Mouse (Mus musculus): ENCODE measurements around the gene Ptprr. TPM values are rescaled to one million over a fixed set of nuclear protein-coding genes. Genes with fewer than 3 reads are reported as not detected.

Gene Ptprr
- polyA plus RNA-seq, 1 experiment from 2014 or later: 25.6 TPM

DNA sequence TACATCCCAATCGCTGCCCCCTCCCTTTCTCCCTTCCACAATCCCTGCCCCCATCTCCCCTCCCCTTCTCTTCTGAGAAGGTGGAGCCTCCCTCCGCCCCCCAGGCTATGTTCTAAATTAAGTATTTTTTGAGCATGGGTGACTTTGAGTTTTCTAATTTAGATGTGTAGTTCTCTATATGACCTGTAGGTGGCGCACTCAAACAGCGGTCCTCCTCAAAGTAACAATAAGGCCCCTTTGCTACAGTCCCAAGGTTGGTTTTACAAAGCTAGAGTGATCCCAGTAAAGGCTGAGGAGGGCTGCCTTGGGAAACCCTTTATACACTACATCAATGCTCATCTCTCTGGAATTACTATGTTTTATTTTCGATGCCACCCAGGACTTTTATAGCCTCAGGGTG, 181.0 kb downstream of the Ptprr start:
- Histone ChIP-seq H3K9ac (ENCODE audit: low read depth, low read length) (no peak overlapping the region), H3K4me2 (ENCODE audit: low read length) (no peak overlapping the region), H3K4me3 (ENCODE audit: low read length) (no peak overlapping the region), H3K4me1 (ENCODE audit: control insufficient read depth, insufficient read depth, low read depth, low read length) (no peaks in the 10 kb centered on the region), H3K9me3 (ENCODE audit: control insufficient read depth, low read length) (no peaks in the 10 kb centered on the region), H3K27me3 (replicated peaks; ENCODE audit: control insufficient read depth, insufficient read depth, low read length) (no peaks in the 10 kb centered on the region), H3K36me3 (ENCODE audit: control insufficient read depth, insufficient read depth, low read length) (no peaks in the 10 kb centered on the region), H3K27ac (ENCODE audit: low read depth, low read length) (no peak overlapping the region)
- WGBS: 23% methylated on average over 5 of the region's 5 CpGs
- ATAC-seq: no peak

DNA sequence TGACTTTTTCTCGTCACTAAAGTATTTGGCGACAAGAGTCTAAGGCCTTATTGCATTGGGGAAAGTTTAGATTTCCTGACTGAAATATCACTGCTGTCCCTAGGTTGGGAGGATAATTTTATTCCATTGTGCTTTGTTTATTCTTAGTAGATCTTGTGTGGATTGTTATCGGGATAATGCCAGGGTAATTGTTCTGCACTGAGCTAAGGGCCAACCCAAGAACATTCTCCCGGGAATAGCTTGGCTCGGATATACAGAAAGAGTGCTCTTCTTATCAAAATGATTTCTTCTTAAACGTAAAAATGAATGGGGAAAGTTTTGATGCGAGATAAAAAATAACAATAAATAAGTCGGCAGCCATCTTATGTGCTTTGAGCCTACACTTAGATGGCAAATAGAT, 183.5 kb downstream of the Ptprr start:
- H3K9ac ChIP-seq (ENCODE audit: low read depth, low read length): no peak overlapping the region
- ATAC-seq: no peak
- no peaks in the 10 kb centered on the region for H3K4me1 ChIP-seq (ENCODE audit: control insufficient read depth, insufficient read depth, low read depth, low read length)
- H3K4me3 ChIP-seq (ENCODE audit: low read length): no peak overlapping the region
- no peaks in the 10 kb centered on the region for H3K27me3 ChIP-seq (replicated peaks; ENCODE audit: control insufficient read depth, insufficient read depth, low read length)
- no peaks in the 10 kb centered on the region for H3K9me3 ChIP-seq (ENCODE audit: control insufficient read depth, low read length)
- no peak overlapping the region for H3K4me2 ChIP-seq (ENCODE audit: low read length)
- H3K27ac ChIP-seq (ENCODE audit: low read depth, low read length): no peak overlapping the region
- 87% methylated on average over 8 of the region's 8 CpGs for WGBS
- no peaks in the 10 kb centered on the region for H3K36me3 ChIP-seq (ENCODE audit: control insufficient read depth, insufficient read depth, low read length)

DNA sequence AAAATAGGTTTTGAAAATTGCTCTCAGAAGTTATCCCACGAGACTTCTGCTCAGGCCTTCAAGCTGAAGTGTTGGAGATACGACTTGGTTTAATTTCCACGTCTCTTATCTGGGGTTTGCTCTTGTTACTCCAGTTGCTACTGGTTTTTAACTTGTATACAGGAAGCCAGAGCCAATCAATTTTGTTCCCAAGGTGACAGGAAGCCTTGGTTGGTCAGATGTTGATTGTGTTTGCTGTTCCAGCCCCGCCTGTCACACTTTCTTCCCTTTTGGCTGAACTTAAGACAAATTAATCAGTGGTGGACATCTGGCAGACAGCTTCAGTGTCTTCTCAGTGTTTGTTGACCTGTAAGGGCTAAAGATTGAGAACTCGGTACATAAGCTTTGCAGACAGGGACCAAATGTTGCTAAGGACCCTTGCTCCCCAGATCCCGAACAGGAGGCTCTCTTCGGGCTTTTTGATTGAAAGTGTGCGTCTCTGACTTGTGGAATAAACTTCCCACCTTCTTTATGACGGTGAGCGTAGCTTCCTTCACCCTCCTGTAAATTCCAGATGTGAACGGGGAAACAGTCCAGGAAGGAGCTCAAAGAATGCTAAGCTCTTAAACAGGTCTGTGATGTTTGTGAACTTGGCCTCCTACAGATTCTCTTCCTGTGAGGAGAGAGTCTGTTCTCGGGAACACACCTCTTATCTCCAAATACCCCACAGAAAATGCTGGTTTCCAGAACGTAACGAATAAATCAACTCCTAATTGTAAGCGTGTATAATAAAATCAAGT, 187.8 kb downstream of the Ptprr start:
- H3K4me3 ChIP-seq (ENCODE audit: low read length): no peak overlapping the region
- no peaks in the 10 kb centered on the region for H3K27me3 ChIP-seq (replicated peaks; ENCODE audit: control insufficient read depth, insufficient read depth, low read length)
- no peaks in the 10 kb centered on the region for H3K9me3 ChIP-seq (ENCODE audit: control insufficient read depth, low read length)
- 67% methylated on average over 15 of the region's 15 CpGs for WGBS
- H3K9ac ChIP-seq (ENCODE audit: low read depth, low read length): no peak overlapping the region
- no peak overlapping the region for H3K4me2 ChIP-seq (ENCODE audit: low read length)
- H3K27ac ChIP-seq (ENCODE audit: low read depth, low read length): no peak overlapping the region
- peaks cover 5% of the 10 kb centered on the region for H3K4me1 ChIP-seq (ENCODE audit: control insufficient read depth, insufficient read depth, low read depth, low read length)
- ATAC-seq: no peak
- no peaks in the 10 kb centered on the region for H3K36me3 ChIP-seq (ENCODE audit: control insufficient read depth, insufficient read depth, low read length)

DNA sequence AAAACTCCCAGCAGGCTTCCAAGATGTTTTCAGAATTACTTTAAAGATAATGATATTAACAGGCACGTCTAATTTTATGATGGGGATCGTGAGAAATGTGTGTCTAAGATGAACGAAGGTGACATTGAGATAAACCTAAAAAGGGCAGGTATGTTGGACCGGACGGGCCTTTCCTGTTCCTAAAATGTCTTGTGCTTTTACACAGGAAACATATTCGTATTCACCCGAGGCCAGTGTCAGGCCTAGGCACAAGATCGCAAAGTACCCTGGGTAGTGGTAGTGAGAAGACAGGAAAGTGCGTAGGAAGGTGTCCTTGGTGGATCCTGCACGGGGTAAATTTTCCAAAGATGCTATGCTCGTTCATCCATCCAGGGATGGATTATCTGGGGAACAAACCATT, 188.4 kb downstream of the Ptprr start:
- no peak overlapping the region for H3K4me3 ChIP-seq (ENCODE audit: low read length)
- no peak overlapping the region for H3K9ac ChIP-seq (ENCODE audit: low read depth, low read length)
- no peak for ATAC-seq
- H3K9me3 ChIP-seq (ENCODE audit: control insufficient read depth, low read length): no peaks in the 10 kb centered on the region
- no peak overlapping the region for H3K4me2 ChIP-seq (ENCODE audit: low read length)
- peaks cover 5% of the 10 kb centered on the region for H3K4me1 ChIP-seq (ENCODE audit: control insufficient read depth, insufficient read depth, low read depth, low read length)
- no peak overlapping the region for H3K27ac ChIP-seq (ENCODE audit: low read depth, low read length)
- no peaks in the 10 kb centered on the region for H3K36me3 ChIP-seq (ENCODE audit: control insufficient read depth, insufficient read depth, low read length)
- no peaks in the 10 kb centered on the region for H3K27me3 ChIP-seq (replicated peaks; ENCODE audit: control insufficient read depth, insufficient read depth, low read length)
- 87% methylated on average over 11 of the region's 11 CpGs for WGBS

DNA sequence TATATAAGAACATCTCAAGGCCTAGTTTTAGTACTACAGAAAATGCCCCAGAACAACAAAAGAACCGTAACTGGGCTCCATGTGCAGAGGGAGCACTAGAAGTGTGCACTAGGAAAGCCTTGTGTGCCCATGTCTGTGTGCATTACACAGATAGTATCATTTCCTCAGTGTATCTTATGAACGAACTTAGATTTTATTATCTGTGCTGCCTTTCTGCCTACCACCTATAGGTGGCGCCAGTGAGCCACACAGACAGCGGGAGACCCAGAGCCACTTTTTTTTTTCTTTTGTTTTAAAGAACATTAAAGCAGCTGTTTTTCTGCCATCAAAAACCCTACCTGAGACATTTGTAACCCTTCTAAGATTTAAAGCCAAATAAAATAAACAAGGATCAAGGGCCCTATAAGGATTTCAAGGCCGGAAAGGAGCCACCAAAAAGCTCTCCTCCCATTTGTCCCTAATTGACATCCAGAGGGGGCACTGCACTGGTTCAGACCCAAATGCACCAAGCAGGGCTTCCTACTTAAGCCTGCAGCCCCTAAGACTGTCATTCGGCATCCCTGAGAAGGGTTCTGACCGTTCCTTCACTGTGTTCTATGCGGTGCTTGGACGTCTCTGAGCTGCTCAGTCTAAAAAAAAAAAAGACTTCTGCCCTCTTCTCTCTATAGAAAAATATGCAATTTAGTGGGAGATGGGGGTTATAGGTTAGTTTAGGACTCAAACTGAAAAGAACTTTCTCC, 190.1 kb downstream of the Ptprr start:
- H3K9ac ChIP-seq (ENCODE audit: low read depth, low read length): peak overlapping the region; percentile 52
- WGBS: 19% methylated on average over 9 of the region's 9 CpGs
- peak overlapping the region; percentile 37 for H3K4me2 ChIP-seq (ENCODE audit: low read length)
- peak; percentile 30; the same call in 1 of the 2 replicates for ATAC-seq
- peaks cover 5% of the 10 kb centered on the region for H3K4me1 ChIP-seq (ENCODE audit: control insufficient read depth, insufficient read depth, low read depth, low read length)
- H3K27me3 ChIP-seq (replicated peaks; ENCODE audit: control insufficient read depth, insufficient read depth, low read length): no peaks in the 10 kb centered on the region
- no peak overlapping the region for H3K27ac ChIP-seq (ENCODE audit: low read depth, low read length)
- H3K4me3 ChIP-seq (ENCODE audit: low read length): no peak overlapping the region
- no peaks in the 10 kb centered on the region for H3K9me3 ChIP-seq (ENCODE audit: control insufficient read depth, low read length)
- no peaks in the 10 kb centered on the region for H3K36me3 ChIP-seq (ENCODE audit: control insufficient read depth, insufficient read depth, low read length)

DNA sequence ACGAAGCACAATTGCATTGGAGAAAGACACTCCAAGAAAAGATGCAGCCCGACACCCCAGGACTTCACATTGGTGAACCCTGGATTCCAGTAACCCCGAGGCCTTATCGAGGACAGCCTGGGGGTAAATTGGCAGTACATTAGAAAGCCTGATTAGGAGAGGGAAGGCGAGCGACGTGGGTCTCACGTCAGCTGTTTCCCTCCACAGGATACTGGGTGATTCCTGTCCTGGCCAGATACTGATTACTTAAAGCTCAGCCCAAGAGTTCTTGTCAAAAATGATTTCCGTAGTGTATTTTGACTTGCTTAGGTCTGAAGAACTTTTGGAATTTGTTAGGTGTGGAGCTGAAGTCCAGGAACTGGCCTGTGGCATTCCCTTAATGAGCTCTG, 190.7 kb downstream of the Ptprr start:
- H3K27ac ChIP-seq (ENCODE audit: low read depth, low read length): no peak overlapping the region
- ATAC-seq: no peak
- peaks cover 5% of the 10 kb centered on the region for H3K4me1 ChIP-seq (ENCODE audit: control insufficient read depth, insufficient read depth, low read depth, low read length)
- H3K9me3 ChIP-seq (ENCODE audit: control insufficient read depth, low read length): no peaks in the 10 kb centered on the region
- no peak overlapping the region for H3K4me3 ChIP-seq (ENCODE audit: low read length)
- no peak overlapping the region for H3K9ac ChIP-seq (ENCODE audit: low read depth, low read length)
- H3K36me3 ChIP-seq (ENCODE audit: control insufficient read depth, insufficient read depth, low read length): no peaks in the 10 kb centered on the region
- no peaks in the 10 kb centered on the region for H3K27me3 ChIP-seq (replicated peaks; ENCODE audit: control insufficient read depth, insufficient read depth, low read length)
- H3K4me2 ChIP-seq (ENCODE audit: low read length): no peak overlapping the region
- WGBS: 66% methylated on average over 9 of the region's 9 CpGs

DNA sequence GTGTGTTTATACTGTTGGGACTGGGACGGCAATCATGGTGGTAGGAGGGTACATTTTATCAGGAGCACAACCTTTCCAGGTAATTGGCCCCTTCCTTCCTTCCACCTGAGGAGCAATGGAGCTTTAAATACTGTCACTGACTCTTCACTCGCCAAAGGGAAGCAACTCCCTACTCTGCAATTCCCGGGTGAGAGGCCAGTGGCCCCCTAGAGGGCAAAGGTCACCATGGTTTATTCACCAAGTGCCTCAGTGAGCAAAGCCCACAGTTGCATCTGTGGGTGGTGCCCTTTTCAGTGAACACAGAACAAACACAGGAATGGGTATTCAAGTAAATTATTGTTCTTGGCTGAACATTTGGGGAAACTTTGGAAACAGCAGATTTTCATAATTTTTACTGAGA, 194.1 kb downstream of the Ptprr start:
- Histone ChIP-seq H3K9ac (ENCODE audit: low read depth, low read length) (no peak overlapping the region), H3K36me3 (ENCODE audit: control insufficient read depth, insufficient read depth, low read length) (no peaks in the 10 kb centered on the region), H3K27ac (ENCODE audit: low read depth, low read length) (no peak overlapping the region), H3K9me3 (ENCODE audit: control insufficient read depth, low read length) (no peaks in the 10 kb centered on the region), H3K4me1 (ENCODE audit: control insufficient read depth, insufficient read depth, low read depth, low read length) (peaks cover 5% of the 10 kb centered on the region), H3K27me3 (replicated peaks; ENCODE audit: control insufficient read depth, insufficient read depth, low read length) (no peaks in the 10 kb centered on the region), H3K4me3 (ENCODE audit: low read length) (no peak overlapping the region), H3K4me2 (ENCODE audit: low read length) (no peak overlapping the region)
- ATAC-seq: no peak
- WGBS: 19% methylated on average over 3 of the region's 3 CpGs

DNA sequence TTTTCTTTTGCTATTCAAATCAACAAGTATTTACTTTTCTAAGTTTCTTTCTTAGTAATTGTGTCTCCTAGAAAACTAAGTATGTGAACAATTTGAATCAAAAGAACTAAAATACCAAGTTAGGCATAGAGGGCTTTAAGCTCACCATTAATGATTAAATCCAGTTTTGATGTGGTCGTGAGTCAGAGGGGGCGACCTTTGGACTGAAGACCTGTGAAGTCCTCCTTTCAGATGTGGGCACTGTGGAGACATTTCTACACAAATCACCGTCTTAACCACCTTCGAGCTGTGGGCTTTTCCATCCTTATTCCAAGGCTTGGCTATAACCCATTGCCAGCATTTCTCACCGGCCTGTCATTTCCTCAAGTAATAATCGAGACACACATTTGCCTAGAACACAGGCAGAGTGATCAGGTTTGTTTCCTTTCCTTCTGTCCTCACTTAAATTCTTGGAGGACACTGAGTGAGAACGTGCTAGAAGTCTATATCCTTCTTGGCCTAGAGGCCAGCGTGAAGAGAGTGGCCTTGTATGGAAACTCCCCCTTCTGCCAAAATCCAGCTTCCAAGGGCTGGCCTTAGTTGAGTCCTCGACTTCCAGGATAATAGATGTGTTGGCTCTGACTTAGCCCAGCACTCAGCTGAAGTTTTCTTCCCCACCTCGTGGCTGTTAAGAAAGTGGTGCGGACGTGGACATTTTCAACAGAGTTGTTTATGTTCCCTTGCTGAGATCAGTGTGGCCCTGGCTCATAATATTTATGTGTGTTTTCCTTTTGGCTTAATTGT, 202.5 kb downstream of the Ptprr start:
- H3K36me3 ChIP-seq (ENCODE audit: control insufficient read depth, insufficient read depth, low read length): no peaks in the 10 kb centered on the region
- no peaks in the 10 kb centered on the region for H3K4me1 ChIP-seq (ENCODE audit: control insufficient read depth, insufficient read depth, low read depth, low read length)
- 88% methylated on average over 12 of the region's 12 CpGs for WGBS
- no peak overlapping the region for H3K4me2 ChIP-seq (ENCODE audit: low read length)
- H3K27me3 ChIP-seq (replicated peaks; ENCODE audit: control insufficient read depth, insufficient read depth, low read length): no peaks in the 10 kb centered on the region
- no peaks in the 10 kb centered on the region for H3K9me3 ChIP-seq (ENCODE audit: control insufficient read depth, low read length)
- H3K9ac ChIP-seq (ENCODE audit: low read depth, low read length): no peak overlapping the region
- ATAC-seq: no peak
- H3K27ac ChIP-seq (ENCODE audit: low read depth, low read length): no peak overlapping the region
- H3K4me3 ChIP-seq (ENCODE audit: low read length): no peak overlapping the region

DNA sequence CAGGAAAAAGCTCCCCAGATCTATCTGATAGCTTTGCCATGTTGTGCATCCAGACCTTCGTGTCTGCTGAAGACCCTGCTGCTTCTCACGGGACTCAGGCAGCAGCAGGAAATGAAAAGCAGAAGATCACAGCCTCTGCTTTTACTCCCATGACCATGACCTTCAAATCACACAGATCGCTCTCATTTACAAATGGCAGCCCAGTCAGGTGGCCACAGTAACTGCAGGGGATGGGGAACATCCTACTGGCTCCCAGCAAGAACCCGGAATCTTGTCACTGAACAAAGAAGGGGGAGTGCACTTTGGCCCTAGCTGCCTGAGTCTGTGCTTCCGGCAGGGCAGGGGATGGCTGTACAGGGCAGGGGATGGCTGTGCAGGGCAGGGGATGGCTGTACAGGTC, 217.3 kb downstream of the Ptprr start:
- no peaks in the 10 kb centered on the region for H3K4me1 ChIP-seq (ENCODE audit: control insufficient read depth, insufficient read depth, low read depth, low read length)
- no peak for ATAC-seq
- H3K4me3 ChIP-seq (ENCODE audit: low read length): no peak overlapping the region
- no peaks in the 10 kb centered on the region for H3K9me3 ChIP-seq (ENCODE audit: control insufficient read depth, low read length)
- no peak overlapping the region for H3K9ac ChIP-seq (ENCODE audit: low read depth, low read length)
- no peaks in the 10 kb centered on the region for H3K27me3 ChIP-seq (replicated peaks; ENCODE audit: control insufficient read depth, insufficient read depth, low read length)
- no peaks in the 10 kb centered on the region for H3K36me3 ChIP-seq (ENCODE audit: control insufficient read depth, insufficient read depth, low read length)
- WGBS: 49% methylated on average over 5 of the region's 5 CpGs
- no peak overlapping the region for H3K4me2 ChIP-seq (ENCODE audit: low read length)
- no peak overlapping the region for H3K27ac ChIP-seq (ENCODE audit: low read depth, low read length)

Data from hindbrain, embryonic 16.5 days (tissue).